Mouse (Mus musculus): ENCODE measurements at regions not wholly inside any gene's neighbourhood (a gene's known extent, or its start where the extent isn't known, plus 50 kb on each side); places are given as distances from the start of the nearest gene placed in this dataset.

DNA sequence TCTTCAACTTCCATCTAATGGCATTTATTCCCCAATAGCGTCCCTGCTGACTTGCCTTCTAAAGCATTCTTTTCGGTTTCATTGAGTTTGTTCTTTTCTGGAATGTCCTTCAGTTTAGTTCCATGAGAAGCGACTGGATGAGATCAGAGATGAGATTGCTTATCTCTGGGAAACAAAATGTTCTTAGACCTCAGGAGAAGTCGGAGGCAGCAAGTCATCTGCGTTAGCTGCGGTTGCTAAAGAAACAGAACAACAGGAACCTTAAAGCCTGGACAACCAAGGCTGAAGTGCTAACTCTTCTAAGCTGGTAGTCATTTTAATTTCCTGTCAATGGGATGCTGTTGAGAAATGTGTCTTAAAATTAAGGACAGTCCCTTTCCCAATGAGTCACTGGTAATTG, 365.3 kb downstream of the Pbx1 start:
- Histone ChIP-seq H3K4me3 (ENCODE audit: control insufficient read depth in 1 of 2, insufficient read depth in 1 of 2, low read depth in 2 of 2, low read length in 2 of 2) (no peak overlapping the region), H3K79me2 (ENCODE audit: control insufficient read depth, insufficient read depth, low read length, poor library complexity) (no peaks in the 10 kb centered on the region), H3K9ac (ENCODE audit: control insufficient read depth, low read depth, low read length, poor library complexity, severe bottlenecking) (no peak overlapping the region), H3K9me3 (replicated peaks; ENCODE audit: insufficient read depth, low read length) (no peaks in the 10 kb centered on the region), H3K27me3 (ENCODE audit: control insufficient read depth in 1 of 2, insufficient read depth in 2 of 2, low read length in 2 of 2) (no peaks in the 10 kb centered on the region), H3K36me3 (ENCODE audit: control insufficient read depth in 1 of 2, insufficient read depth in 2 of 2, low read length in 2 of 2) (no peaks in the 10 kb centered on the region), H3K27ac (ENCODE audit: control insufficient read depth, low read depth, low read length) (no peak overlapping the region), H3K4me1 (ENCODE audit: control insufficient read depth in 1 of 2, insufficient read depth in 2 of 2, low read length in 2 of 2) (no peaks in the 10 kb centered on the region)
- no peak for DNase-seq (ENCODE audit: low read depth, low spot score)
- TF ChIP-seq RAD21 (IDR thresholded peaks at IDR 0.05; ENCODE audit: low read depth, low read length): no peak

DNA sequence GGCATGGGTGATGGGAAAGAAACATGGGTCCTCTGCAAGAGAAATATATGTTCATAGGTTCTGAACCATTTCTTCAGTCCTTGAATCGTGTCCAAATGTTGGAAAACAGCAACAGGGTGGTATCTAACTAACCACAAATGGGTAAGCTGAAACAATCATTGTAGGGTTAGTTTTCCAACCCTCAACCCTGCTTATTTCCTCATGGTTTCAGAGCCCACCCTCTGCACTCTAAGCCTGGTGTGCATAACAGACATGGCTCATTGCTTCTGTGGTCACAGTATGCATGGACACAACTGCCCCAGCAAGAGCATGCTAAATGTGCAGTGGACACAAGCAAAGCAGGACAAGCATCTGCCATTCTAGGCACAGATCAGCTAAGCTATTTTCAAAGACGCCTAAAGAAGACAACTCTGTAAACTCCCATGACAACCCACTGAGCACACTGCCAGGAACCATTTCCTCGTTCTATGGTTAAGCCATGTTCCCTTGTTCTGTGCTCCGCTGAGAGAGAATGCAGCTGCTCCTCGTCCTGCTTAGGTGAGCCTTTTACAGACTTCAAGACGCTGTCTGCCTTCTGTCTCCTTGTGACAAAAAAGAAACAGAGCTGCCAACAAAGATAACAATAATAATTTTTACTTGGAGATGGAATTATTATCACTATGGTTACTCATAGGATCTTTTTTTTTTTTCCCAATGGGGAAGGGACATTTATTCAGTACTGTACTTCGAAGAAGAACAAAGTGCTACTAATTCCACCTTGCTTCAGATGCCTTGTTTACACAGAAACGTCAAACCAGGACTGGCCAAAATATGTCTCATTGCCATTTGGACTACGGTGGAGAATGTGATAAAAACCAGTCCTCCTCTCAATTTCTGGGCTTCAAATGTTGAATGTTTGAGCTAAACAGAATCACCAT, 363.8 kb downstream of the Pbx1 start:
- TF ChIP-seq ZC3H11A (IDR thresholded peaks at IDR 0.05; ENCODE audit: low read depth, low read length): no peak
- TF ChIP-seq GABPA (IDR thresholded peaks at IDR 0.05; ENCODE audit: low read depth, low read length): no peak
- no peak for TF ChIP-seq RAD21 (IDR thresholded peaks at IDR 0.05; ENCODE audit: low read depth, low read length)
- no peak for TF ChIP-seq MXI1 (IDR thresholded peaks at IDR 0.05; ENCODE audit: low read depth, low read length)
- no peaks in the 10 kb centered on the region for H3K27me3 ChIP-seq (ENCODE audit: control insufficient read depth in 1 of 2, insufficient read depth in 2 of 2, low read length in 2 of 2)

DNA sequence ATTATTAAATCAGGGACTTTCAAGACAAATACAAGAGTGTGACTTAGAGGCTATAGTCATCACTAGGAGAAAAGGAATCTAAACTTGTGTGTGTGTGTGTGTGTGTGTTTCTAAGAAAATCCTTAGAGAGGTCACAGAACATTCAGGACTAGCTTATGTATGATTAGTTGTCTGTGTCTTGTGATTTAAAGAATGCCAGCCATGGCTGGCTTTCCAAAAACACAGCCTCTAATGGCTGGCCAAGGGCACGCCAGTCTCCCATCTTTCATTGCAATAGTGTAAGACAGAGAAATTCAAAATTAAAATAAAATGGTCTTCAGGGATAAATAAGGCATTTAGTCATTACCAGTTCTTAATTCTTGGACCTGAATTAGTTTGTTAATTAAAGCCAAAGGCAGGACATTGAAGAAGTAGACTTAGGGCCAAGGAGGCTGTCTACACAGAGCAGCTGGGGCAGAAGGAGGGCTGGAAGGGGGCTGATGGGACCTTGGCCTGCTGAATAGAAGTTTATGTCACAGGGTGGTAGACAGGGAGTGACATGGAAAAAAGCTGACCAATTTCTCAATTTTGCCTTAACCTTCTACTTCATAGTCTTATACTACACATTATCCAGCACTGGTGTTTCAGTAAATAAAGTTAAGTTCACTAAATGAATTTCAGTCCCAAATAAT, 363.0 kb downstream of the Pbx1 start:
- no peak overlapping the region for H3K9ac ChIP-seq (ENCODE audit: control insufficient read depth, low read depth, low read length, poor library complexity, severe bottlenecking)
- no peak overlapping the region for H3K27ac ChIP-seq (ENCODE audit: control insufficient read depth, low read depth, low read length)
- no peak for DNase-seq (ENCODE audit: low read depth, low spot score)
- H3K79me2 ChIP-seq (ENCODE audit: control insufficient read depth, insufficient read depth, low read length, poor library complexity): no peaks in the 10 kb centered on the region
- no peaks in the 10 kb centered on the region for H3K9me3 ChIP-seq (replicated peaks; ENCODE audit: insufficient read depth, low read length)
- no peaks in the 10 kb centered on the region for H3K27me3 ChIP-seq (ENCODE audit: control insufficient read depth in 1 of 2, insufficient read depth in 2 of 2, low read length in 2 of 2)
- TF ChIP-seq MXI1 (IDR thresholded peaks at IDR 0.05; ENCODE audit: low read depth, low read length): no peak
- TF ChIP-seq MAZ (IDR thresholded peaks at IDR 0.05; ENCODE audit: low read depth, low read length): no peak
- no peak for TF ChIP-seq RAD21 (IDR thresholded peaks at IDR 0.05; ENCODE audit: low read depth, low read length)
- no peak for TF ChIP-seq TAL1 (IDR thresholded peaks at IDR 0.05; ENCODE audit: low read length)
- no peak for TF ChIP-seq SMC3 (IDR thresholded peaks at IDR 0.05; ENCODE audit: low read depth, low read length)
- TF ChIP-seq POLR2AphosphoS2 (IDR thresholded peaks at IDR 0.05; ENCODE audit: low read length): no peak
- TF ChIP-seq USF1 (IDR thresholded peaks at IDR 0.05; ENCODE audit: low read depth, low read length): no peak
- TF ChIP-seq MEF2A (IDR thresholded peaks at IDR 0.05; ENCODE audit: extremely low read depth, insufficient replicate concordance, low read depth, low read length, poor library complexity, severe bottlenecking): no peak
- no peak for TF ChIP-seq ZC3H11A (IDR thresholded peaks at IDR 0.05; ENCODE audit: low read depth, low read length)
- TF ChIP-seq HCFC1 (IDR thresholded peaks at IDR 0.05; ENCODE audit: low read depth, low read length): no peak
- no peak for TF ChIP-seq ZMIZ1 (IDR thresholded peaks at IDR 0.05; ENCODE audit: low read depth, low read length)
- TF ChIP-seq ELF1 (IDR thresholded peaks at IDR 0.05; ENCODE audit: low read depth, low read length): no peak
- TF ChIP-seq CHD2 (IDR thresholded peaks at IDR 0.05; ENCODE audit: low read length): no peak
- no peak for TF ChIP-seq ETS1 (IDR thresholded peaks at IDR 0.05; ENCODE audit: low read depth, low read length)
- no peak for TF ChIP-seq GATA1 (IDR thresholded peaks at IDR 0.05; ENCODE audit: low read depth, low read length)
- no peak for TF ChIP-seq RCOR1 (IDR thresholded peaks at IDR 0.05; ENCODE audit: low read depth, low read length)
- TF ChIP-seq SIN3A (IDR thresholded peaks at IDR 0.05; ENCODE audit: low read length): no peak
- H3K36me3 ChIP-seq (ENCODE audit: control insufficient read depth in 1 of 2, insufficient read depth in 2 of 2, low read length in 2 of 2): no peaks in the 10 kb centered on the region
- no peak overlapping the region for H3K4me3 ChIP-seq (ENCODE audit: control insufficient read depth in 1 of 2, insufficient read depth in 1 of 2, low read depth in 2 of 2, low read length in 2 of 2)
- no peaks in the 10 kb centered on the region for H3K4me1 ChIP-seq (ENCODE audit: control insufficient read depth in 1 of 2, insufficient read depth in 2 of 2, low read length in 2 of 2)

More for the DNA sequence above, 363.8 kb downstream of the Pbx1 start:
- Histone ChIP-seq H3K4me3 (ENCODE audit: control insufficient read depth in 1 of 2, insufficient read depth in 1 of 2, low read depth in 2 of 2, low read length in 2 of 2) (no peak overlapping the region), H3K9me3 (replicated peaks; ENCODE audit: insufficient read depth, low read length) (no peaks in the 10 kb centered on the region), H3K27ac (ENCODE audit: control insufficient read depth, low read depth, low read length) (no peak overlapping the region), H3K79me2 (ENCODE audit: control insufficient read depth, insufficient read depth, low read length, poor library complexity) (no peaks in the 10 kb centered on the region), H3K36me3 (ENCODE audit: control insufficient read depth in 1 of 2, insufficient read depth in 2 of 2, low read length in 2 of 2) (no peaks in the 10 kb centered on the region), H3K4me1 (ENCODE audit: control insufficient read depth in 1 of 2, insufficient read depth in 2 of 2, low read length in 2 of 2) (no peaks in the 10 kb centered on the region), H3K9ac (ENCODE audit: control insufficient read depth, low read depth, low read length, poor library complexity, severe bottlenecking) (no peak overlapping the region)
- no peak for DNase-seq (ENCODE audit: low read depth, low spot score)
